Mouse (Mus musculus) spleen, adult 2 months (tissue): ENCODE measurements at regions not wholly inside any gene's neighbourhood (a gene's known extent, or its start where the extent isn't known, plus 50 kb on each side); places are given as distances from the start of the nearest gene placed in this dataset.

Experiments
- CTCF ChIP-seq: fragments of 200-500 bp; IDR thresholded peaks from 2 replicates; pipeline ENCODE4 v1.5.1; 2011; ENCODE audit warnings: mild to moderate bottlenecking, inconsistent platforms; ENCODE audit not compliant: insufficient read depth, insufficient read length, insufficient replicate concordance; ENCODE audit errors: extremely low read depth
- POLR2A ChIP-seq: fragments of 200-500 bp; IDR thresholded peaks from 2 replicates; pipeline ENCODE4 v1.6.1; 2011; ENCODE audit warnings: low read depth, low read length, inconsistent platforms

GRCm38 (mm10) chr4:55613523-55613922 is 81.3 kb upstream of the Klf4 start:
- no peak for TF ChIP-seq POLR2A
- no peak for TF ChIP-seq CTCF
